Comparison of ENCODE assay signal across 10 mouse cellular contexts in the genomic region with DNA sequence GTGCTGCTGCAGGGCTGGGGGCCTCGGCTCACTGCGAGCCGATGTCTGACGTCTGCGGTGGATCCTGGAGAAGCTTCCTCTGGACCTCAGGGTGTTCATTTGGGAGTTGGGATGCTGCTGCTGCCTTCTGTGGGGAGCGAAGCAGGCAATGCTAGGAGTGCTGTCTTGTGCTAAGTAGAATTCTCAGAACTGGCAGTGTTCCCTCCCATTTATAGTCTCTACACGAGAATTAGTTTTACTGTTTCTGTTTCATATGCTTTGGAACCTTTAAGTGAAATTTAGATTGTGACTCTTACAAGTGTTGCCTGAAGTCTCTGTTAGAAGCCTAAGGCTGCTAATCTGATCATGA.
A peak's percentile ranks its signal among the peaks of the same experiment; 100 is the strongest.
DNase-seq lines count a peak whose midpoint lies in the region; ATAC-seq and TF ChIP-seq lines count a peak whose summit lies in the region.
"Had no signal": no experiment of that assay in that cellular context is flagged by ENCODE, and none has a peak within 500 bp of the region (broad histone marks: within the 10 kb centered on the region; RNA-seq: fewer than 3 reads in every experiment).

No protein-coding gene starts in this region.

- H3K9ac ChIP-seq in heart, embryonic 15.5 days, result peak overlapping the region; percentile 34; the same call in 1 of the 2 replicates
- no peak overlapping the region for H3K9ac ChIP-seq in midbrain, postnatal 0 days (replicated peaks; ENCODE audit: low read length, poor library complexity, severe bottlenecking)
- H3K9ac ChIP-seq in stomach, postnatal 0 days (ENCODE audit: low read length), result peak overlapping the region; percentile 32; the same call in 1 of the 2 replicates

- 45% methylated on average over 7 of the region's 7 CpGs for WGBS in heart, embryonic 15.5 days
- WGBS in midbrain, embryonic 10.5 days, result 77% methylated on average over 7 of the region's 7 CpGs
- 59% methylated on average over 7 of the region's 7 CpGs for whole genome bisulfite sequencing in midbrain, postnatal 0 days
- 72% methylated on average over 7 of the region's 7 CpGs for WGBS in limb, embryonic 10.5 days
- WGBS in stomach, postnatal 0 days, result 31% methylated on average over 7 of the region's 7 CpGs

- H3K9me3 ChIP-seq in heart, embryonic 15.5 days (replicated peaks), result no peaks in the 10 kb centered on the region
- H3K9me3 ChIP-seq in midbrain, embryonic 10.5 days (replicated peaks), result no peaks in the 10 kb centered on the region
- no peaks in the 10 kb centered on the region for H3K9me3 ChIP-seq in midbrain, postnatal 0 days (ENCODE audit: low read length)
- H3K9me3 ChIP-seq in limb, embryonic 10.5 days (replicated peaks), result no peaks in the 10 kb centered on the region
- no peaks in the 10 kb centered on the region for H3K9me3 ChIP-seq in stomach, postnatal 0 days (ENCODE audit: control insufficient read depth, low read length)

- no peaks in the 10 kb centered on the region for H3K27me3 ChIP-seq in heart, embryonic 15.5 days
- H3K27me3 ChIP-seq in midbrain, embryonic 10.5 days (ENCODE audit: low read depth, poor library complexity, severe bottlenecking), result no peaks in the 10 kb centered on the region
- no peaks in the 10 kb centered on the region for H3K27me3 ChIP-seq in midbrain, postnatal 0 days (ENCODE audit: insufficient read depth, low read length)
- H3K27me3 ChIP-seq in limb, embryonic 10.5 days (ENCODE audit: low read depth, poor library complexity, severe bottlenecking), result no peaks in the 10 kb centered on the region
- no peaks in the 10 kb centered on the region for H3K27me3 ChIP-seq in stomach, postnatal 0 days (ENCODE audit: control insufficient read depth, insufficient read depth, low read length)

- no peaks in the 10 kb centered on the region for H3K36me3 ChIP-seq in heart, embryonic 15.5 days
- H3K36me3 ChIP-seq in midbrain, embryonic 10.5 days, result no peaks in the 10 kb centered on the region
- no peaks in the 10 kb centered on the region for H3K36me3 ChIP-seq in midbrain, postnatal 0 days (ENCODE audit: insufficient read depth, low read length)
- peaks cover 19% of the 10 kb centered on the region for H3K36me3 ChIP-seq in limb, embryonic 10.5 days
- H3K36me3 ChIP-seq in stomach, postnatal 0 days (ENCODE audit: control insufficient read depth, insufficient read depth, low read length), result no peaks in the 10 kb centered on the region

- no peak overlapping the region for H3K4me3 ChIP-seq in heart, embryonic 15.5 days
- no peak overlapping the region for H3K4me3 ChIP-seq in midbrain, embryonic 10.5 days
- no peak overlapping the region for H3K4me3 ChIP-seq in midbrain, postnatal 0 days (ENCODE audit: low read depth, low read length)
- H3K4me3 ChIP-seq in limb, embryonic 10.5 days, result peak overlapping the region; percentile 20; the same call in 1 of the 2 replicates
- peak overlapping the region; percentile 24; the same call in 1 of the 2 replicates for H3K4me3 ChIP-seq in stomach, postnatal 0 days (ENCODE audit: low read depth, low read length)

- peak overlapping the region; percentile 81 for H3K27ac ChIP-seq in heart, embryonic 15.5 days
- H3K27ac ChIP-seq in midbrain, embryonic 10.5 days (replicated peaks), result peak overlapping the region; percentile 76
- H3K27ac ChIP-seq in midbrain, postnatal 0 days (ENCODE audit: low read depth, low read length), result no peak overlapping the region
- peak overlapping the region; percentile 64 for H3K27ac ChIP-seq in limb, embryonic 10.5 days
- peak overlapping the region; percentile 95 for H3K27ac ChIP-seq in stomach, postnatal 0 days (replicated peaks)

- TF ChIP-seq CTCF in midbrain, postnatal 0 days (IDR thresholded peaks at IDR 0.05), result no peak
- no peak for TF ChIP-seq CTCF in stomach, postnatal 0 days (IDR thresholded peaks at IDR 0.05; ENCODE audit: low read depth)

- ATAC-seq in heart, embryonic 15.5 days (replicated peaks; ENCODE audit: insufficient number of reproducible peaks, insufficient read depth, low FRiP score, low read depth), result no peak
- ATAC-seq in midbrain, postnatal 0 days (ENCODE audit: low FRiP score), result no peak
- ATAC-seq in stomach, postnatal 0 days (ENCODE audit: low FRiP score, low TSS enrichment), result no peak; the same call in 1 of the 2 replicates

- H3K4me2 ChIP-seq in heart, embryonic 15.5 days, result peak overlapping the region; percentile 44
- H3K4me2 ChIP-seq in midbrain, postnatal 0 days (ENCODE audit: low read depth, low read length, poor library complexity, severe bottlenecking), result no peak overlapping the region
- peak overlapping the region; percentile 57 for H3K4me2 ChIP-seq in stomach, postnatal 0 days (replicated peaks; ENCODE audit: low read depth)

- DNase-seq in heart, adult 11 months, result no peak
- no peak for DNase-seq in midbrain, embryonic 10.5 days (ENCODE audit: low spot score)
- no peak for DNase-seq in midbrain, postnatal 0 days (ENCODE audit: low spot score)
- no peak for DNase-seq in limb, embryonic 10.5 days (ENCODE audit: low spot score)
- DNase-seq in stomach, postnatal 0 days (ENCODE audit: low spot score), result no peak
- no peak for DNase-seq in adrenal gland, postnatal 36 days
- DNase-seq in adrenal gland, postnatal 4 days (ENCODE audit: low spot score in 2 of 2), result no peak
- DNase-seq: adrenal gland, adult 8-10 months; cerebellum, postnatal 36 days had no signal

- TF ChIP-seq EP300 in stomach, postnatal 0 days (optimal IDR thresholded peaks at IDR 0.05), result no peak

- peaks cover 93% of the 10 kb centered on the region for H3K4me1 ChIP-seq in heart, embryonic 15.5 days (replicated peaks)
- H3K4me1 ChIP-seq in midbrain, embryonic 10.5 days, result peaks cover 88% of the 10 kb centered on the region
- H3K4me1 ChIP-seq in midbrain, postnatal 0 days (ENCODE audit: insufficient read depth, low read length), result peaks cover 25% of the 10 kb centered on the region
- peaks cover 88% of the 10 kb centered on the region for H3K4me1 ChIP-seq in limb, embryonic 10.5 days
- H3K4me1 ChIP-seq in stomach, postnatal 0 days (replicated peaks; ENCODE audit: control insufficient read depth, insufficient read depth), result peaks cover 44% of the 10 kb centered on the region

Comparison
In these comparisons a context has a peak if more than half of its experiments do, and no peak if none do; other contexts are left out.
1. H3K4me3 ChIP-seq: peak in limb, embryonic 10.5 days (single experiment) and stomach, postnatal 0 days (single experiment); none in heart, embryonic 15.5 days (single experiment), midbrain, embryonic 10.5 days (single experiment) and midbrain, postnatal 0 days (single experiment).